Mouse (Mus musculus) limb, embryonic 14.5 days (tissue): ENCODE data around the gene Creb3l4. TPM values are rescaled to one million over a fixed set of nuclear protein-coding genes. Genes with fewer than 3 reads are reported as not detected.
A peak's percentile ranks its signal among the peaks of the same experiment; 100 is the strongest.

Source experiments
- ATAC-seq: fragments of 200-750 bp; cut with Nextera tagmentation; 2 replicates; pipeline ENCODE4 v1.8.0; 2017; ENCODE audit warnings: low read depth, moderate number of reproducible peaks, moderate TSS enrichment; ENCODE audit not compliant: low FRiP score
- DNase-seq: peaks from one replicate; pipeline ENCODE4 v3.0.0-alpha.2; 2015; ENCODE audit warnings: low spot score
- H3K27ac ChIP-seq: fragments of 300-500 bp; sonication (generic); replicated peaks from 2 replicates; pipeline ENCODE4 v1.5.1; 2014; ENCODE audit warnings: low read depth, mild to moderate bottlenecking, low read length, moderate library complexity, mixed read lengths
- H3K27me3 ChIP-seq: fragments of 300-500 bp; sonication (generic); 2 replicates; pipeline ENCODE4 v1.6.1; 2014; ENCODE audit warnings: low read length, mixed read lengths; ENCODE audit not compliant: control insufficient read depth, insufficient read depth
- H3K36me3 ChIP-seq: fragments of 300-500 bp; sonication (generic); 2 replicates; pipeline ENCODE4 v1.6.1; 2014; ENCODE audit warnings: mild to moderate bottlenecking, low read length, moderate library complexity, mixed read lengths; ENCODE audit not compliant: control insufficient read depth, insufficient read depth
- H3K4me1 ChIP-seq: fragments of 300-500 bp; sonication (generic); 2 replicates; pipeline ENCODE4 v1.6.1; 2014; ENCODE audit warnings: antibody characterized with exemption, low read length, mixed read lengths; ENCODE audit not compliant: control insufficient read depth, insufficient read depth
- H3K4me2 ChIP-seq: fragments of 300-500 bp; sonication (generic); replicated peaks from 2 replicates; pipeline ENCODE4 v1.6.1; 2014; ENCODE audit warnings: low read depth, mild to moderate bottlenecking, low read length, moderate library complexity; ENCODE audit not compliant: severe bottlenecking
- H3K4me3 ChIP-seq: fragments of 300-500 bp; sonication (generic); replicated peaks from 2 replicates; pipeline ENCODE4 v1.5.1; 2014; ENCODE audit warnings: low read length
- H3K9ac ChIP-seq: fragments of 300-500 bp; sonication (generic); 2 replicates; pipeline ENCODE4 v1.6.1; 2014; ENCODE audit warnings: mild to moderate bottlenecking, low read depth, low read length, moderate library complexity; ENCODE audit not compliant: severe bottlenecking
- H3K9me3 ChIP-seq: fragments of 300-500 bp; sonication (generic); 2 replicates; pipeline ENCODE4 v1.6.1; 2016; ENCODE audit warnings: low read length; ENCODE audit not compliant: control insufficient read depth
- POLR2A ChIP-seq: fragments of 200-500 bp; IDR thresholded peaks from 2 replicates; pipeline ENCODE4 v1.8.0; 2012; ENCODE audit warnings: inconsistent platforms, mild to moderate bottlenecking, moderate library complexity, borderline replicate concordance; ENCODE audit not compliant: insufficient read depth, insufficient read length; ENCODE audit errors: extremely low read depth
- WGBS: fragments of 180-500 bp; shearing (Covaris S2); extraction: QIAGEN DNeasy Blood & Tissue Kit; methylation state at CpG from one replicate; pipeline ENCODE4 v1.1.7; 2014; 5-methylcytosine and 5-hydroxymethylcytosine counted together
- polyA plus RNA-seq, 2 experiments: library from polyadenylated mRNA; depleted of rRNA in 1 of 2; stranded (reverse) in 1 of 2; unstranded in 1 of 2; fragments of >200 nt; fragmentation: Nextera tagmentation in 1 of 2; extraction: Ambion mirVana in 1 of 2; gene quantifications; 2 replicates each; pipeline versions ENCODE4 v1.2.1 to v1.2.3; 2012 to 2014

The Creb3l4 gene
- polyA plus RNA-seq, 2 experiments, result 6.3 to 6.7 TPM

DNA sequence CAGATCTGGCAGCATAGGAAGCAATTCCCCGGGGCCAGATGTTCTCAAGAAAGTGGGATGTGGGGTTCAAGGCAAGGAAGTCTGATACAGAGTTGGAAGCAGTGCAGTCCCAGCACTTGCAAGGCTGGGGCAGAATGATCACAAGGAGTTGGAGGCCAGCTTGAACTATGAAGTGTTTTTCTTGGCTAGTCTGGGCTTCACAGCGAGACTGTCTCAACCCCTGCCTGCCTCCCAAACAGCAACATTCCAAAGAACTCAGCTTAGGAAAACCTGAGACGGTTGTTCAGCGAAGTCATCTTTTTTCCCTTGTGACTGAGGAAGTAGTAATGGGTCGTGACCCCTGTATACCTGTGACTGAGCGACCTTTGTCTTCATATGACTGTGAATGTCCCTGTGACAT lies 7.5 kb upstream of the Creb3l4 start:
- H3K27me3 ChIP-seq, result no peaks in the 10 kb centered on the region
- no peak overlapping the region for H3K27ac ChIP-seq
- WGBS, result 85% methylated on average over 6 of the region's 6 CpGs
- no peak overlapping the region for H3K9ac ChIP-seq
- H3K4me3 ChIP-seq, result no peak overlapping the region
- no peak overlapping the region for H3K4me2 ChIP-seq
- no peak for DNase-seq
- no peak for ATAC-seq
- H3K36me3 ChIP-seq, result peaks cover 21% of the 10 kb centered on the region
- H3K9me3 ChIP-seq, result no peaks in the 10 kb centered on the region
- H3K4me1 ChIP-seq, result peaks cover 17% of the 10 kb centered on the region
- TF ChIP-seq POLR2A, result no peak

DNA sequence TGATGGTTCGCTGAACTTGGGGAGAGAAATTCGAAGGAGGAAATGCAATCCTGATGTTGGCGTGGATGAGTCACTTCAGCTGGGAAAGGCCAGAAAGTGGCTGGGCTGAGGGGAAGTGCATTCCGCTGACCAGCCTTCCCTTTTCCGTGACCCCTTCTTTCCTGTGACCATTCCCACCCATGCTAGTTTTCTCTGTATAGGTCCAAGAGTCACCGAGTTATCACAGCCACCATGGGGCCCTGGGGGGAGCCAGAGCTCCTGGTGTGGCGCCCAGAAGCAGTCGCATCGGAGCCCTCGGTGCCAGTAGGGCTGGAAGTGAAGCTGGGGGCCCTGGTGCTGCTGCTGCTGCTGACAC lies 5.4 kb upstream of the Creb3l4 start:
- no peak for DNase-seq
- H3K4me3 ChIP-seq, result peak overlapping the region; percentile 77
- no peak for ATAC-seq

DNA sequence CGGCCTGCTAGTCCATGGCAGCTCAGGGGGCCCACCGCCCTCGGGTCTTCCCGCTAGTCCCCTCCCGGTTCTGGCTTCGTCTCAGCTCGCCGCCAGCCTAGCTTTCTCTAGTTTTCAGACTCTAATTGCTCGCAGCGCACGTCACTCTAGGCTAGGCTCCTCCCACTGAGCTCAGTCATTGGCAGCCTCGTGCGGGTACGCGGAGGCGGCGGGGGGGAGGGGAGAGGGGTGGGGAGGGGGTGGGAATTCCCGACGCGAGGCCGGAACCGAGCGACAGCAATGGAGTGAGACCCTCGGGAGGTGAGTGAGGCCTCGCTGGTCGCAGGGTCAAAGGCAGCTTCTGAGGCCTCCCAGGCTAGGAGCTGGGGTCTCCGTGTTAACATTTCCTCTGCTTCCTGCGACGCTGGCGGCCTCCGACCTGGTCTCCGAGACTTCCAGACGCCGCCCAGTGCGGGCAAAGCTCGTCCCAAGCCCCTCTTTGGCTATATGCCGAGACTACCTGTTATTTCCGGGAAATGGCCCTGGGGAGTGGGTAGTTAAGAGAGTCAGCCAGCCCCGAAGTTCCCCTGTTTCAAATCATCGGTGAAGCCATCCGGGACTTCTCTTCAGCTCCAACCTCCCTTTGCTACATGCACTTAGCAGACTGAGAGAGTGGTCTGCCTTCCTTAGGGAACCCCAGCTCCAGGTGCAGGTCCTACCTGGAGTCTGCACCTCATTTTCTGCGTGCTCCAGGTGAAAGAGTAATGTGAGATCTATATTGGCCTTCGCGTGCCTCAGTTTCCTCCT lies 4.8 kb upstream of the Creb3l4 start, which contains the start of gene Slc39a1:
Slc39a1 (plus strand) TSS at position 213 of the 786 bp plus-strand sequence.
- Histone ChIP-seq H3K4me1 (peaks cover 17% of the 10 kb centered on the region), H3K27me3 (no peaks in the 10 kb centered on the region), H3K27ac (peak within 1 kb of the TSS; percentile 92), H3K4me3 (peak within 1 kb of the TSS; percentile 77), H3K9me3 (no peaks in the 10 kb centered on the region), H3K9ac (peak within 1 kb of the TSS; percentile 84), H3K4me2 (peak within 1 kb of the TSS; percentile 85), H3K36me3 (peaks cover 21% of the 10 kb centered on the region)
- WGBS, result under 1% methylated on average over 44 of the region's 44 CpGs
- peak; percentile 97 for DNase-seq
- ATAC-seq, result peak; percentile 94
- TF ChIP-seq POLR2A, result no peak

More for the DNA sequence above, 5.4 kb upstream of the Creb3l4 start:
- no peak for TF ChIP-seq POLR2A
- Histone ChIP-seq H3K27me3 (no peaks in the 10 kb centered on the region), H3K27ac (peak overlapping the region; percentile 92), H3K36me3 (peaks cover 21% of the 10 kb centered on the region), H3K9ac (peak overlapping the region; percentile 84), H3K4me2 (peak overlapping the region; percentile 85), H3K4me1 (peaks cover 12% of the 10 kb centered on the region), H3K9me3 (no peaks in the 10 kb centered on the region)
- 6% methylated on average over 10 of the region's 10 CpGs for WGBS

DNA sequence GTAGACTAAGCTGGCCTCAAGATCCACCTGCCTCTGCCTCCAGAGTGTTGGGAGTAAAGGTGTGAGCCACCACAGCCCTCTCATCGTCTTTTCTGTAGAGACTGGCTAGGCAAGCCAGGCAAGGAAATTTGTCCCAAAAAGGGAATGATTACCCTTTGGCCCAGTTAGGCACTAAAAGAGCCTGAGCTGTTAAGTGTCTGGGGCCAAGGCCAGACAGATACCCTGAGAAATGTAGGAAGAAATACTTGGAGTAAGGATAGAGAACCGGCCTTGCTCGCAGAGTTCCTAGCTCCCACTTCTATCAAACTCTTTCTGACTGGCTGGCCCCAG lies 4.3 kb upstream of the Creb3l4 start:
- Histone ChIP-seq H3K27me3 (no peaks in the 10 kb centered on the region), H3K4me2 (peak overlapping the region; percentile 85), H3K9ac (peak overlapping the region; percentile 57), H3K4me1 (peaks cover 21% of the 10 kb centered on the region), H3K27ac (peak overlapping the region; percentile 92), H3K9me3 (no peaks in the 10 kb centered on the region), H3K36me3 (peaks cover 21% of the 10 kb centered on the region), H3K4me3 (peak overlapping the region; percentile 77)
- ATAC-seq (no peak), DNase-seq (no peak)
- no peak for TF ChIP-seq POLR2A
- WGBS, result 3% methylated on average over 3 of the region's 3 CpGs

DNA sequence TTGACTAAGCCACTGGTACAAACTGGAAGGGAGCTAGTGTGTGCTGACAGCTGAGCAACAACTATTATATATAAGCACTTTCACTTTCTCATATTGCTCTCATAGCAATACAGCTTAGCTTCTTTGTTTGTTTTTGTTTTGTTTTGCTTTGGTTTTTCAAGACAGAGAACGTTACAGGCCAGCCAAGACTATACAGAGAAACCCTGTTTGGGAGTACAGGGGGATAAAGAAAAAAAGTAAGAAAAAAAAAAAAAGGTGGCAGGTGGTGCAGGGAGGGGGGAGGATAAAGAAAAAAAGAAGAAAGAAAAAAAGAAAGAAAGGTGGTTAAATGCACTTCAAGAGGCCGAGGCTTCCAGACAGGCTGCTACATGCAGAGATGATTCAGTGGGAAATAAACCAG lies 2.1 kb upstream of the Creb3l4 start:
- H3K27me3 ChIP-seq, result no peaks in the 10 kb centered on the region
- H3K9ac ChIP-seq, result no peak overlapping the region
- WGBS, result 62% methylated on average over 2 of the region's 2 CpGs
- peaks cover 24% of the 10 kb centered on the region for H3K4me1 ChIP-seq
- H3K36me3 ChIP-seq, result 0 out of 2 replicates have a peak, but pooled peaks cover 8% of the 10 kb centered on the region
- H3K4me3 ChIP-seq, result no peak overlapping the region
- no peak overlapping the region for H3K4me2 ChIP-seq
- H3K27ac ChIP-seq, result no peak overlapping the region
- TF ChIP-seq POLR2A, result no peak
- no peaks in the 10 kb centered on the region for H3K9me3 ChIP-seq
- DNase-seq, result no peak
- ATAC-seq, result no peak
